ENCODE assay signal across 9 mouse cellular contexts in the genomic region with DNA sequence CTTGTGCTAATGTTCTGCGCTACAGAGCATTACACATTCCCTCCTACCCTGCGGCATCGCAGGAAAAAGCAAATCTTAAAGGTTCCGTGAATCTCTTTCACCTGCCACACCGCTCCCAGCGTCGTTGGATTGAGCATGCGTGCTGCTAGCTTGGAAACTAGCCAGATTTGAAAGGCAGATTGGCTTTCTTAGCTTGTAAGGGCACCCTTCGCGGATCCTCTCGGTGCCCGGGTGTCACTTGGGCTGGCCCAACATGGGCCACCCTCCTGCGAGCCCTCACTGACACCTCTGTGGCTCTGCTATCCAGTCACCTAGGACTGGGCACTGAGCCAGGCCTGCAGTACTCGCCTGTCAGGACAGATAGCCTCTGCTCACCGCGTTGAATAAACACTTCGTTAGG.
A peak's percentile ranks its signal among the peaks of the same experiment; 100 is the strongest.
DNase-seq lines count a peak whose midpoint lies in the region; ATAC-seq and TF ChIP-seq lines count a peak whose summit lies in the region.
"Had no signal": no experiment of that assay in that cellular context is flagged by ENCODE, and none has a peak within 500 bp of the region (broad histone marks: within the 10 kb centered on the region; RNA-seq: fewer than 3 reads in every experiment).

No protein-coding gene starts in this region.

- no peak overlapping the region for H3K27ac ChIP-seq in lung, embryonic 14.5 days (ENCODE audit: low read depth)
- H3K27ac ChIP-seq in heart, embryonic 13.5 days (replicated peaks), result peak overlapping the region; percentile 29; the same call in 1 of the 2 replicates
- H3K27ac ChIP-seq in neural tube, embryonic 14.5 days (ENCODE audit: low read depth, low read length), result no peak overlapping the region
- H3K27ac ChIP-seq: limb, embryonic 12.5 days had no signal

- no peaks in the 10 kb centered on the region for H3K4me1 ChIP-seq in lung, embryonic 14.5 days (ENCODE audit: insufficient read depth)
- H3K4me1 ChIP-seq in heart, embryonic 13.5 days, result peaks cover 18% of the 10 kb centered on the region
- H3K4me1 ChIP-seq in neural tube, embryonic 14.5 days (ENCODE audit: control insufficient read depth, insufficient read depth, low read length), result 0 out of 2 replicates have a peak, but pooled peaks cover 7% of the 10 kb centered on the region
- H3K4me1 ChIP-seq: limb, embryonic 12.5 days had no signal

- H3K4me2 ChIP-seq in lung, embryonic 14.5 days, result peak overlapping the region; percentile 36; the same call in 1 of the 2 replicates
- peak overlapping the region; percentile 61 for H3K4me2 ChIP-seq in heart, embryonic 13.5 days
- peak overlapping the region; percentile 40 for H3K4me2 ChIP-seq in neural tube, embryonic 14.5 days (ENCODE audit: low read depth, low read length)
- H3K4me2 ChIP-seq: limb, embryonic 12.5 days had no signal

- peak; percentile 58 for DNase-seq in lung, embryonic 14.5 days
- no peak for DNase-seq in lung, postnatal 14 days
- DNase-seq in cerebellum, adult 9-11 months, result peak; percentile 71
- no peak for DNase-seq in gastrocnemius, adult 8-10 months (ENCODE audit: low spot score in 2 of 2)
- no peak for DNase-seq in thymus, postnatal 0 days (ENCODE audit: low spot score)
- no peak for DNase-seq in embryo, embryonic 10.5 days (ENCODE audit: low spot score)

- H3K9ac ChIP-seq in lung, embryonic 14.5 days, result no peak overlapping the region
- H3K9ac ChIP-seq in heart, embryonic 13.5 days, result peak overlapping the region; percentile 35; the same call in 1 of the 2 replicates
- peak overlapping the region; percentile 34; the same call in 1 of the 2 replicates for H3K9ac ChIP-seq in neural tube, embryonic 14.5 days (replicated peaks; ENCODE audit: low read depth, low read length)
- H3K9ac ChIP-seq: limb, embryonic 12.5 days had no signal

- H3K4me3 ChIP-seq in lung, embryonic 14.5 days (ENCODE audit: low read depth, low read length), result no peak overlapping the region
- peak overlapping the region; percentile 21 for H3K4me3 ChIP-seq in heart, embryonic 13.5 days
- H3K4me3 ChIP-seq in neural tube, embryonic 14.5 days (ENCODE audit: low read depth, low read length), result no peak overlapping the region
- H3K4me3 ChIP-seq: limb, embryonic 12.5 days had no signal

- 26% methylated on average over 17 of the region's 17 CpGs for WGBS in lung, embryonic 14.5 days
- 37% methylated on average over 17 of the region's 17 CpGs for WGBS in heart, embryonic 13.5 days
- WGBS in neural tube, embryonic 14.5 days, result 45% methylated on average over 17 of the region's 17 CpGs

- peak; percentile 66; the same call in 1 of the 2 replicates for ATAC-seq in lung, embryonic 14.5 days (ENCODE audit: insufficient read depth)
- ATAC-seq in heart, embryonic 13.5 days (ENCODE audit: extremely low read depth, insufficient number of reproducible peaks, low FRiP score, low TSS enrichment), result no peak; the same call in 1 of the 2 replicates
- no peak for ATAC-seq in neural tube, embryonic 14.5 days (ENCODE audit: low read depth)

- no peaks in the 10 kb centered on the region for H3K27me3 ChIP-seq in lung, embryonic 14.5 days (ENCODE audit: insufficient read depth, low read length)
- H3K27me3 ChIP-seq in heart, embryonic 13.5 days (replicated peaks), result no peaks in the 10 kb centered on the region
- H3K27me3 ChIP-seq in neural tube, embryonic 14.5 days (ENCODE audit: control insufficient read depth, insufficient read depth, low read length), result no peaks in the 10 kb centered on the region
- H3K27me3 ChIP-seq: limb, embryonic 12.5 days had no signal

- H3K9me3 ChIP-seq in lung, embryonic 14.5 days (ENCODE audit: low read depth, low read length), result no peaks in the 10 kb centered on the region
- no peaks in the 10 kb centered on the region for H3K9me3 ChIP-seq in heart, embryonic 13.5 days
- no peaks in the 10 kb centered on the region for H3K9me3 ChIP-seq in neural tube, embryonic 14.5 days (ENCODE audit: control insufficient read depth, low read length)
- H3K9me3 ChIP-seq: limb, embryonic 12.5 days had no signal

- no peak for TF ChIP-seq CTCF in lung, embryonic 14.5 days (IDR thresholded peaks at IDR 0.05; ENCODE audit: low read depth)

- H3K36me3 ChIP-seq in lung, embryonic 14.5 days (ENCODE audit: insufficient read depth), result no peaks in the 10 kb centered on the region
- H3K36me3 ChIP-seq in heart, embryonic 13.5 days, result no peaks in the 10 kb centered on the region
- H3K36me3 ChIP-seq in neural tube, embryonic 14.5 days (ENCODE audit: control insufficient read depth, insufficient read depth, low read length), result no peaks in the 10 kb centered on the region
- H3K36me3 ChIP-seq: limb, embryonic 12.5 days had no signal

Comparison
In these comparisons a context has a peak if more than half of its experiments do, and no peak if none do; other contexts are left out.
1. DNase-seq: peak in lung, embryonic 14.5 days (single experiment) and cerebellum, adult 9-11 months (single experiment); none in lung, postnatal 14 days (single experiment), gastrocnemius, adult 8-10 months (0 of 2), thymus, postnatal 0 days (single experiment) and embryo, embryonic 10.5 days (single experiment).
2. Peak in every context shown above with its lines, with median percentiles within 50 percentile points of each other: H3K4me2 ChIP-seq.